Mouse (Mus musculus): ENCODE results near the gene Efcab8.
A peak's percentile ranks its signal among the peaks of the same experiment; 100 is the strongest.

GRCm38 (mm10) chr2:153795090-153795489 is 15.4 kb downstream of the Efcab8 start:
- TF ChIP-seq TBP (IDR thresholded peaks at IDR 0.05; ENCODE audit: low read depth, low read length), result no peak
- TF ChIP-seq CTCF (IDR thresholded peaks at IDR 0.05 in 2 of 3, conservative IDR thresholded peaks at IDR 0.05 in 1 of 3; ENCODE audit: control insufficient read depth in 1 of 3, insufficient read depth in 1 of 3, low read depth in 2 of 3, low read length in 3 of 3, poor library complexity in 1 of 3, severe bottlenecking in 1 of 3), result peak; percentile 39 to 74 (median 68); a peak in 5 of 6 replicates
- peak; percentile 67 for TF ChIP-seq SMC3 (IDR thresholded peaks at IDR 0.05; ENCODE audit: low read depth, low read length)
- no peak for TF ChIP-seq EP300 (IDR thresholded peaks at IDR 0.05; ENCODE audit: low read depth in 1 of 2, low read length in 2 of 2)
- no peak for TF ChIP-seq MAFK (IDR thresholded peaks at IDR 0.05; ENCODE audit: borderline replicate concordance, low read depth, low read length)
- no peak for TF ChIP-seq POLR2A (IDR thresholded peaks at IDR 0.05; ENCODE audit: control insufficient read depth in 1 of 2, insufficient read depth in 1 of 2, low read depth in 1 of 2, low read length in 2 of 2, poor library complexity in 1 of 2)
- TF ChIP-seq MYC (IDR thresholded peaks at IDR 0.05; ENCODE audit: low read depth, low read length), result no peak
- TF ChIP-seq POLR2AphosphoS2 (IDR thresholded peaks at IDR 0.05; ENCODE audit: low read length), result no peak
- TF ChIP-seq ZC3H11A (IDR thresholded peaks at IDR 0.05; ENCODE audit: low read depth, low read length), result peak; percentile 73
- no peak for TF ChIP-seq HCFC1 (IDR thresholded peaks at IDR 0.05; ENCODE audit: low read depth, low read length)
- TF ChIP-seq ZKSCAN1 (IDR thresholded peaks at IDR 0.05; ENCODE audit: low read depth, low read length), result no peak
- no peak for TF ChIP-seq ETS1 (IDR thresholded peaks at IDR 0.05; ENCODE audit: low read depth, low read length)

All from MEL (cell line).